Mouse (Mus musculus) stomach, postnatal 0 days (tissue): ENCODE data around the gene Gnb1. TPM values are rescaled to one million over a fixed set of nuclear protein-coding genes. Genes with fewer than 3 reads are reported as not detected.
"Not testable (repeated sequence)": the region's sequence is repeated elsewhere in the genome, so short reads cannot be mapped to it uniquely, and the experiment has no call there.

Source experiments
- ATAC-seq: fragments of 200-750 bp; cut with Nextera tagmentation; 2 replicates; pipeline ENCODE4 v1.8.0; 2017; ENCODE audit not compliant: low FRiP score, low TSS enrichment
- DNase-seq: peaks from one replicate; pipeline ENCODE4 v3.0.0-alpha.2; 2016; ENCODE audit warnings: low spot score
- H3K27ac ChIP-seq: fragments of 300-500 bp; sonication (generic); replicated peaks from 2 replicates; pipeline ENCODE4 v1.5.1; 2014; ENCODE audit warnings: mild to moderate bottlenecking, control low read depth
- H3K27me3 ChIP-seq: fragments of 300-500 bp; sonication (generic); 2 replicates; pipeline ENCODE4 v1.6.1; 2014; ENCODE audit warnings: low read length; ENCODE audit not compliant: control insufficient read depth, insufficient read depth
- H3K36me3 ChIP-seq: fragments of 300-500 bp; sonication (generic); 2 replicates; pipeline ENCODE4 v1.6.1; 2014; ENCODE audit warnings: low read length, mixed read lengths; ENCODE audit not compliant: control insufficient read depth, insufficient read depth
- H3K4me1 ChIP-seq: fragments of 300-500 bp; sonication (generic); replicated peaks from 2 replicates; pipeline ENCODE4 v1.6.1; 2014; ENCODE audit warnings: antibody characterized with exemption; ENCODE audit not compliant: control insufficient read depth, insufficient read depth
- H3K4me2 ChIP-seq: fragments of 300-500 bp; sonication (generic); replicated peaks from 2 replicates; pipeline ENCODE4 v1.6.1; 2014; ENCODE audit warnings: low read depth, mild to moderate bottlenecking, control low read depth, moderate library complexity
- H3K4me3 ChIP-seq: fragments of 300-500 bp; sonication (generic); 2 replicates; pipeline ENCODE4 v1.5.1; 2014; ENCODE audit warnings: low read depth, low read length, control low read depth
- H3K9ac ChIP-seq: fragments of 300-500 bp; sonication (generic); 2 replicates; pipeline ENCODE4 v1.6.1; 2014; ENCODE audit warnings: mild to moderate bottlenecking, low read length, control low read depth, mixed read lengths
- H3K9me3 ChIP-seq: fragments of 300-500 bp; sonication (generic); 2 replicates; pipeline ENCODE4 v1.6.1; 2016; ENCODE audit warnings: low read length; ENCODE audit not compliant: control insufficient read depth
- CTCF ChIP-seq: IDR thresholded peaks from 2 replicates; pipeline ENCODE4 v1.5.1; 2016; ENCODE audit warnings: antibody characterized with exemption, low read depth, mild to moderate bottlenecking, moderate library complexity
- EP300 ChIP-seq: optimal IDR thresholded peaks from 2 replicates; pipeline ENCODE3; 2016; ENCODE audit warnings: antibody characterized with exemption
- WGBS: fragments of 180-500 bp; shearing (Covaris S2); extraction: QIAGEN DNeasy Blood & Tissue Kit; methylation state at CpG from one replicate; pipeline ENCODE4 v1.1.7; 2014; 5-methylcytosine and 5-hydroxymethylcytosine counted together
- polyA plus RNA-seq: library from polyadenylated mRNA; unstranded; fragments of >200 nt; fragmentation: Nextera tagmentation; extraction: Ambion mirVana; gene quantifications from 2 replicates; pipeline ENCODE4 v1.2.1, GENCODE M21; 2015

Gene Gnb1
- polyA plus RNA-seq, 1 experiment from 2014 or later = 272 TPM

- Histone ChIP-seq H3K4me3 (peak overlapping the region; percentile 74), H3K27ac (peak overlapping the region; percentile 98), H3K9me3 (no peaks in the 10 kb centered on the region), H3K9ac (peak overlapping the region; percentile 85), H3K36me3 (peaks cover 5% of the 10 kb centered on the region; the same call in 1 of the 2 replicates), H3K4me1 (peaks cover 16% of the 10 kb centered on the region; the same call in 1 of the 2 replicates), H3K27me3 (no peaks in the 10 kb centered on the region), H3K4me2 (peak overlapping the region; percentile 85)
- ATAC-seq (no peak), DNase-seq (peak; percentile 62)
- TF ChIP-seq CTCF (no peak), EP300 (no peak)
- 9% methylated on average over 20 of the region's 20 CpGs for WGBS
These were observed 73.3 kb downstream of the Gnb1 start for GRCm38 (mm10) chr4:155564315-155565069.

- DNase-seq = no peak
- Histone ChIP-seq H3K27me3 (no peaks in the 10 kb centered on the region), H3K9ac (no peak overlapping the region), H3K4me3 (no peak overlapping the region), H3K9me3 (no peaks in the 10 kb centered on the region), H3K4me2 (no peak overlapping the region), H3K27ac (0 out of 2 replicates have a peak overlapping the region, but pooled peaks have one; percentile 30), H3K4me1 (peaks cover 15% of the 10 kb centered on the region; the same call in 1 of the 2 replicates), H3K36me3 (no peaks in the 10 kb centered on the region)
- no peak for TF ChIP-seq EP300
- 0 out of 2 replicates have a peak, but pooled peaks have one; percentile 17 for TF ChIP-seq CTCF
- 43% methylated on average over 8 of the region's 8 CpGs for WGBS
- ATAC-seq = no peak
These were observed 75.4 kb downstream of the Gnb1 start for GRCm38 (mm10) chr4:155566555-155566954.

- TF ChIP-seq EP300 = no peak
- peak; percentile 86 for TF ChIP-seq CTCF
These were observed 77.0 kb downstream of the Gnb1 start for GRCm38 (mm10) chr4:155568170-155568569.

GRCm38 (mm10) chr4:155568632-155569370 is 77.6 kb downstream of the Gnb1 start:
- H3K27me3 ChIP-seq = no peaks in the 10 kb centered on the region
- TF ChIP-seq EP300 (no peak), CTCF (no peak)
- DNase-seq (no peak), ATAC-seq (no peak; the same call in 1 of the 2 replicates)
- H3K4me3 ChIP-seq = no peak overlapping the region
- H3K36me3 ChIP-seq = no peaks in the 10 kb centered on the region
- H3K4me2 ChIP-seq = no peak overlapping the region
- 0 out of 2 replicates have a peak, but pooled peaks cover 7% of the 10 kb centered on the region for H3K4me1 ChIP-seq
- H3K27ac ChIP-seq = no peak overlapping the region
- H3K9me3 ChIP-seq = no peaks in the 10 kb centered on the region
- WGBS = 85% methylated on average over 7 of the region's 7 CpGs
- H3K9ac ChIP-seq = no peak overlapping the region

More at GRCm38 (mm10) chr4:155568170-155568569, 77.0 kb downstream of the Gnb1 start:
- ATAC-seq (no peak), DNase-seq (no peak)
- Histone ChIP-seq H3K9ac (no peak overlapping the region), H3K27ac (no peak overlapping the region), H3K4me1 (0 out of 2 replicates have a peak, but pooled peaks cover 7% of the 10 kb centered on the region), H3K27me3 (no peaks in the 10 kb centered on the region), H3K9me3 (no peaks in the 10 kb centered on the region), H3K36me3 (no peaks in the 10 kb centered on the region), H3K4me2 (no peak overlapping the region), H3K4me3 (no peak overlapping the region)
- WGBS = 34% methylated on average over 2 of the region's 2 CpGs

GRCm38 (mm10) chr4:155569818-155570217 is 78.7 kb downstream of the Gnb1 start:
- no peaks in the 10 kb centered on the region for H3K36me3 ChIP-seq
- TF ChIP-seq CTCF (no peak), EP300 (no peak)
- H3K4me2 ChIP-seq = no peak overlapping the region
- 0 out of 2 replicates have a peak, but pooled peaks cover 5% of the 10 kb centered on the region for H3K4me1 ChIP-seq
- no peak overlapping the region for H3K9ac ChIP-seq
- H3K9me3 ChIP-seq = no peaks in the 10 kb centered on the region
- ATAC-seq = no peak
- H3K27me3 ChIP-seq = no peaks in the 10 kb centered on the region
- no peak overlapping the region for H3K27ac ChIP-seq
- no peak for DNase-seq
- WGBS = 81% methylated on average over 6 of the region's 6 CpGs
- no peak overlapping the region for H3K4me3 ChIP-seq

GRCm38 (mm10) chr4:155570315-155570714 is 79.2 kb downstream of the Gnb1 start:
- not testable (repeated sequence) for H3K9ac ChIP-seq, H3K27ac ChIP-seq, DNase-seq, H3K27me3 ChIP-seq, H3K9me3 ChIP-seq, H3K4me3 ChIP-seq, H3K4me1 ChIP-seq, ATAC-seq, H3K36me3 ChIP-seq, H3K4me2 ChIP-seq
- WGBS = 86% methylated on average over 11 of the region's 11 CpGs
